Mouse (Mus musculus): ENCODE measurements around the gene Scfd2. TPM values are rescaled to one million over a fixed set of nuclear protein-coding genes. Genes with fewer than 3 reads are reported as not detected.

Gene Scfd2
- total and polyA plus RNA-seq, 2 experiments from 2014 or later, result 17.5 to 33.2 TPM

GRCm38 (mm10) chr5:74264541-74264940, 267.0 kb downstream of the Scfd2 start:
- ATAC-seq (ENCODE audit: low FRiP score), result no peak

GRCm38 (mm10) chr5:74261016-74261415, 270.5 kb downstream of the Scfd2 start:
- no peak for ATAC-seq (ENCODE audit: low FRiP score)
- WGBS, result 68% methylated on average over 6 of the region's 6 CpGs
- H3K9ac ChIP-seq (replicated peaks; ENCODE audit: low read length, poor library complexity, severe bottlenecking), result no peak overlapping the region
- H3K4me2 ChIP-seq (ENCODE audit: low read depth, low read length, poor library complexity, severe bottlenecking), result no peak overlapping the region
- H3K27me3 ChIP-seq (ENCODE audit: insufficient read depth, low read length), result no peaks in the 10 kb centered on the region
- no peak for TF ChIP-seq CTCF (IDR thresholded peaks at IDR 0.05)
- H3K4me1 ChIP-seq (ENCODE audit: insufficient read depth, low read length), result no peaks in the 10 kb centered on the region; the same call in 1 of the 2 replicates
- DNase-seq (ENCODE audit: low spot score), result no peak
- H3K36me3 ChIP-seq (ENCODE audit: insufficient read depth, low read length), result no peaks in the 10 kb centered on the region
- H3K9me3 ChIP-seq (ENCODE audit: low read length), result no peaks in the 10 kb centered on the region
- no peak overlapping the region for H3K27ac ChIP-seq (ENCODE audit: low read depth, low read length)
- H3K4me3 ChIP-seq (ENCODE audit: low read depth, low read length), result no peak overlapping the region

More at GRCm38 (mm10) chr5:74264541-74264940, 267.0 kb downstream of the Scfd2 start:
- no peaks in the 10 kb centered on the region for H3K9me3 ChIP-seq (ENCODE audit: low read length)
- no peaks in the 10 kb centered on the region; the same call in 1 of the 2 replicates for H3K4me1 ChIP-seq (ENCODE audit: insufficient read depth, low read length)
- H3K4me3 ChIP-seq (ENCODE audit: low read depth, low read length), result no peak overlapping the region
- no peak for TF ChIP-seq CTCF (IDR thresholded peaks at IDR 0.05)
- no peaks in the 10 kb centered on the region for H3K36me3 ChIP-seq (ENCODE audit: insufficient read depth, low read length)
- no peak overlapping the region for H3K27ac ChIP-seq (ENCODE audit: low read depth, low read length)
- no peak overlapping the region for H3K4me2 ChIP-seq (ENCODE audit: low read depth, low read length, poor library complexity, severe bottlenecking)
- WGBS, result 91% methylated on average over 4 of the region's 4 CpGs
- no peak overlapping the region for H3K9ac ChIP-seq (replicated peaks; ENCODE audit: low read length, poor library complexity, severe bottlenecking)
- DNase-seq (ENCODE audit: low spot score), result no peak
- no peaks in the 10 kb centered on the region for H3K27me3 ChIP-seq (ENCODE audit: insufficient read depth, low read length)

GRCm38 (mm10) chr5:74260378-74260809, 271.2 kb downstream of the Scfd2 start:
- TF ChIP-seq CTCF (IDR thresholded peaks at IDR 0.05), result no peak
- H3K4me1 ChIP-seq (ENCODE audit: insufficient read depth, low read length), result no peaks in the 10 kb centered on the region; the same call in 1 of the 2 replicates
- 61% methylated on average over 9 of the region's 9 CpGs for WGBS
- no peaks in the 10 kb centered on the region for H3K36me3 ChIP-seq (ENCODE audit: insufficient read depth, low read length)
- no peaks in the 10 kb centered on the region for H3K9me3 ChIP-seq (ENCODE audit: low read length)
- H3K27me3 ChIP-seq (ENCODE audit: insufficient read depth, low read length), result no peaks in the 10 kb centered on the region
- H3K27ac ChIP-seq (ENCODE audit: low read depth, low read length), result no peak overlapping the region
- DNase-seq (ENCODE audit: low spot score), result no peak
- H3K9ac ChIP-seq (replicated peaks; ENCODE audit: low read length, poor library complexity, severe bottlenecking), result no peak overlapping the region
- H3K4me3 ChIP-seq (ENCODE audit: low read depth, low read length), result no peak overlapping the region
- ATAC-seq (ENCODE audit: low FRiP score), result no peak
- no peak overlapping the region for H3K4me2 ChIP-seq (ENCODE audit: low read depth, low read length, poor library complexity, severe bottlenecking)

- Histone ChIP-seq H3K4me2 (ENCODE audit: low read depth, low read length, poor library complexity, severe bottlenecking) (no peak overlapping the region), H3K27me3 (ENCODE audit: insufficient read depth, low read length) (no peaks in the 10 kb centered on the region), H3K36me3 (ENCODE audit: insufficient read depth, low read length) (no peaks in the 10 kb centered on the region), H3K27ac (ENCODE audit: low read depth, low read length) (no peak overlapping the region), H3K9ac (replicated peaks; ENCODE audit: low read length, poor library complexity, severe bottlenecking) (no peak overlapping the region), H3K4me3 (ENCODE audit: low read depth, low read length) (no peak overlapping the region), H3K9me3 (ENCODE audit: low read length) (no peaks in the 10 kb centered on the region), H3K4me1 (ENCODE audit: insufficient read depth, low read length) (no peaks in the 10 kb centered on the region)
- DNase-seq (ENCODE audit: low spot score) (no peak), ATAC-seq (ENCODE audit: low FRiP score) (no peak)
- TF ChIP-seq CTCF (IDR thresholded peaks at IDR 0.05), result no peak
- 79% methylated on average over 4 of the region's 4 CpGs for WGBS
Observed at GRCm38 (mm10) chr5:74256705-74257104, 274.9 kb downstream of the Scfd2 start.

GRCm38 (mm10) chr5:74254996-74255395, 276.6 kb downstream of the Scfd2 start:
- Histone ChIP-seq H3K4me1 (ENCODE audit: insufficient read depth, low read length) (no peaks in the 10 kb centered on the region), H3K9ac (replicated peaks; ENCODE audit: low read length, poor library complexity, severe bottlenecking) (no peak overlapping the region), H3K4me2 (ENCODE audit: low read depth, low read length, poor library complexity, severe bottlenecking) (no peak overlapping the region), H3K36me3 (ENCODE audit: insufficient read depth, low read length) (no peaks in the 10 kb centered on the region), H3K27ac (ENCODE audit: low read depth, low read length) (no peak overlapping the region), H3K4me3 (ENCODE audit: low read depth, low read length) (no peak overlapping the region), H3K9me3 (ENCODE audit: low read length) (no peaks in the 10 kb centered on the region), H3K27me3 (ENCODE audit: insufficient read depth, low read length) (no peaks in the 10 kb centered on the region)
- ATAC-seq (ENCODE audit: low FRiP score), result no peak
- no peak for TF ChIP-seq CTCF (IDR thresholded peaks at IDR 0.05)
- no peak for DNase-seq (ENCODE audit: low spot score)
- WGBS, result 57% methylated on average over 1 of the region's 1 CpGs

- no peak for ATAC-seq (ENCODE audit: low FRiP score)
- DNase-seq (ENCODE audit: low spot score), result no peak
- H3K4me1 ChIP-seq (ENCODE audit: insufficient read depth, low read length), result no peaks in the 10 kb centered on the region
- no peak overlapping the region for H3K4me3 ChIP-seq (ENCODE audit: low read depth, low read length)
- H3K27me3 ChIP-seq (ENCODE audit: insufficient read depth, low read length), result no peaks in the 10 kb centered on the region
- no peaks in the 10 kb centered on the region for H3K9me3 ChIP-seq (ENCODE audit: low read length)
- no peaks in the 10 kb centered on the region for H3K36me3 ChIP-seq (ENCODE audit: insufficient read depth, low read length)
- TF ChIP-seq CTCF (IDR thresholded peaks at IDR 0.05), result no peak
- H3K27ac ChIP-seq (ENCODE audit: low read depth, low read length), result no peak overlapping the region
- H3K9ac ChIP-seq (replicated peaks; ENCODE audit: low read length, poor library complexity, severe bottlenecking), result no peak overlapping the region
- 84% methylated on average over 7 of the region's 7 CpGs for whole genome bisulfite sequencing
- H3K4me2 ChIP-seq (ENCODE audit: low read depth, low read length, poor library complexity, severe bottlenecking), result no peak overlapping the region
Observed at GRCm38 (mm10) chr5:74253724-74254328, 277.7 kb downstream of the Scfd2 start.

Measured in midbrain, postnatal 0 days (tissue).